Mouse (Mus musculus): ENCODE data around the gene Ccdc184. TPM values are rescaled to one million over a fixed set of nuclear protein-coding genes. Genes with fewer than 3 reads are reported as not detected.

Gene Ccdc184
- total and polyA plus RNA-seq, 3 experiments, result 0.52 TPM; not detected in 2

- Histone ChIP-seq H3K9ac (ENCODE audit: control insufficient read depth, low read depth, low read length, poor library complexity, severe bottlenecking) (no peak overlapping the region), H3K79me2 (ENCODE audit: control insufficient read depth, insufficient read depth, low read length, poor library complexity) (no peaks in the 10 kb centered on the region), H3K4me3 (ENCODE audit: control insufficient read depth in 1 of 2, insufficient read depth in 1 of 2, low read depth in 2 of 2, low read length in 2 of 2) (no peak overlapping the region), H3K27ac (ENCODE audit: control insufficient read depth, low read depth, low read length) (no peak overlapping the region), H3K36me3 (ENCODE audit: control insufficient read depth in 1 of 2, insufficient read depth in 2 of 2, low read length in 2 of 2) (no peaks in the 10 kb centered on the region), H3K9me3 (replicated peaks; ENCODE audit: insufficient read depth, low read length) (no peaks in the 10 kb centered on the region), H3K4me1 (ENCODE audit: control insufficient read depth in 1 of 2, insufficient read depth in 2 of 2, low read length in 2 of 2) (no peaks in the 10 kb centered on the region), H3K27me3 (ENCODE audit: control insufficient read depth in 1 of 2, insufficient read depth in 2 of 2, low read length in 2 of 2) (peaks cover 27 to 34% of the 10 kb centered on the region in 2 experiments)
- peak; percentile 86 for TF ChIP-seq ZNF384 (IDR thresholded peaks at IDR 0.05; ENCODE audit: low read depth, low read length)
- peak; percentile 29; the same call in 1 of the 2 replicates for TF ChIP-seq MYC (IDR thresholded peaks at IDR 0.05; ENCODE audit: low read depth, low read length)
- TF ChIP-seq ZC3H11A (IDR thresholded peaks at IDR 0.05; ENCODE audit: low read depth, low read length), result peak; percentile 84
- TF ChIP-seq E2F4 (IDR thresholded peaks at IDR 0.05; ENCODE audit: borderline replicate concordance, low read depth, low read length), result no peak
- TF ChIP-seq KAT2A (conservative IDR thresholded peaks at IDR 0.05; ENCODE audit: low read depth, low read length), result no peak
- peak; percentile 94 for TF ChIP-seq RAD21 (IDR thresholded peaks at IDR 0.05; ENCODE audit: low read depth, low read length)
- no peak for TF ChIP-seq POLR2AphosphoS2 (IDR thresholded peaks at IDR 0.05; ENCODE audit: low read length)
- peak; percentile 85 for TF ChIP-seq SMC3 (IDR thresholded peaks at IDR 0.05; ENCODE audit: low read depth, low read length)
- TF ChIP-seq MEF2A (IDR thresholded peaks at IDR 0.05; ENCODE audit: extremely low read depth, insufficient replicate concordance, low read depth, low read length, poor library complexity, severe bottlenecking), result no peak
- TF ChIP-seq SIN3A (IDR thresholded peaks at IDR 0.05; ENCODE audit: low read length), result no peak
- no peak for TF ChIP-seq TCF12 (IDR thresholded peaks at IDR 0.05; ENCODE audit: low read depth, low read length)
- 0 out of 2 replicates have a peak, but pooled peaks have one; percentile 45 for TF ChIP-seq JUND (IDR thresholded peaks at IDR 0.05; ENCODE audit: low read depth, low read length)
- TF ChIP-seq USF2 (IDR thresholded peaks at IDR 0.05; ENCODE audit: borderline replicate concordance in 1 of 2, insufficient read depth in 1 of 2, low read depth in 1 of 2, low read length in 2 of 2), result no peak
- TF ChIP-seq USF1 (IDR thresholded peaks at IDR 0.05; ENCODE audit: low read depth, low read length), result no peak
- 0 out of 2 replicates have a peak, but pooled peaks have one; percentile 28 for TF ChIP-seq MAZ (IDR thresholded peaks at IDR 0.05; ENCODE audit: low read depth, low read length)
- peak; percentile 20 to 97 (median 90); a peak in 4 of 6 replicates for TF ChIP-seq CTCF (IDR thresholded peaks at IDR 0.05 in 2 of 3, conservative IDR thresholded peaks at IDR 0.05 in 1 of 3; ENCODE audit: control insufficient read depth in 1 of 3, insufficient read depth in 1 of 3, low read depth in 2 of 3, low read length in 3 of 3, poor library complexity in 1 of 3, severe bottlenecking in 1 of 3)
- no peak for TF ChIP-seq POLR2A (IDR thresholded peaks at IDR 0.05; ENCODE audit: control insufficient read depth in 1 of 2, insufficient read depth in 1 of 2, low read depth in 1 of 2, low read length in 2 of 2, poor library complexity in 1 of 2)
- TF ChIP-seq EP300 (IDR thresholded peaks at IDR 0.05; ENCODE audit: low read depth in 1 of 2, low read length in 2 of 2), result no peak
- DNase-seq (ENCODE audit: low read depth, low spot score), result peak; percentile 86
Measured at GRCm38 (mm10) chr15:98173821-98174220, 6.9 kb downstream of the Ccdc184 start.

- Histone ChIP-seq H3K79me2 (ENCODE audit: control insufficient read depth, insufficient read depth, low read length, poor library complexity) (no peaks in the 10 kb centered on the region), H3K9ac (ENCODE audit: control insufficient read depth, low read depth, low read length, poor library complexity, severe bottlenecking) (no peak overlapping the region), H3K4me1 (ENCODE audit: control insufficient read depth in 1 of 2, insufficient read depth in 2 of 2, low read length in 2 of 2) (peaks cover 0 to 7% of the 10 kb centered on the region in 2 experiments; a peak in 3 of 4 replicates), H3K36me3 (ENCODE audit: control insufficient read depth in 1 of 2, insufficient read depth in 2 of 2, low read length in 2 of 2) (peaks cover 0 to 5% of the 10 kb centered on the region in 2 experiments; a peak in 1 of 4 replicates), H3K27me3 (ENCODE audit: control insufficient read depth in 1 of 2, insufficient read depth in 2 of 2, low read length in 2 of 2) (peaks cover 6 to 7% of the 10 kb centered on the region in 2 experiments), H3K27ac (ENCODE audit: control insufficient read depth, low read depth, low read length) (no peak overlapping the region), H3K4me3 (ENCODE audit: control insufficient read depth in 1 of 2, insufficient read depth in 1 of 2, low read depth in 2 of 2, low read length in 2 of 2) (no peak overlapping the region), H3K9me3 (replicated peaks; ENCODE audit: insufficient read depth, low read length) (no peaks in the 10 kb centered on the region)
- no peak for TF ChIP-seq ELF1 (IDR thresholded peaks at IDR 0.05; ENCODE audit: low read depth, low read length)
- no peak for TF ChIP-seq HCFC1 (IDR thresholded peaks at IDR 0.05; ENCODE audit: low read depth, low read length)
- TF ChIP-seq CHD1 (IDR thresholded peaks at IDR 0.05; ENCODE audit: low read depth, low read length), result no peak
- no peak for TF ChIP-seq POLR2AphosphoS5 (IDR thresholded peaks at IDR 0.05; ENCODE audit: borderline replicate concordance, low read depth, low read length)
- TF ChIP-seq RAD21 (IDR thresholded peaks at IDR 0.05; ENCODE audit: low read depth, low read length), result no peak
- TF ChIP-seq GATA1 (IDR thresholded peaks at IDR 0.05; ENCODE audit: low read depth, low read length), result no peak
- no peak for DNase-seq (ENCODE audit: low read depth, low spot score)
Measured at GRCm38 (mm10) chr15:98177320-98177719, 10.4 kb downstream of the Ccdc184 start.

Measured in MEL (cell line).